ENCODE assay signal across 29 mouse cellular contexts in genomic region chr11:12411075-12411807, GRCm38 (mm10). TPM values are rescaled to one million over a fixed set of nuclear protein-coding genes. Genes with fewer than 3 reads are reported as not detected.
DNase-seq lines count a peak whose midpoint lies in the region; ATAC-seq and TF ChIP-seq lines count a peak whose summit lies in the region.
"Had no signal": no experiment of that assay in that cellular context is flagged by ENCODE, and none has a peak within 500 bp of the region (broad histone marks: within the 10 kb centered on the region; RNA-seq: fewer than 3 reads in every experiment).

No protein-coding gene starts in this region.

- no peaks in the 10 kb centered on the region; the same call in 1 of the 2 replicates for H3K4me1 ChIP-seq in kidney, adult 2 months (ENCODE audit: control insufficient read depth, insufficient read depth, low read length)
- peaks cover 3% of the 10 kb centered on the region; the same call in 1 of the 2 replicates for H3K4me1 ChIP-seq in liver, adult 2 months (ENCODE audit: control insufficient read depth, insufficient read depth, low read length)
- no peaks in the 10 kb centered on the region for H3K4me1 ChIP-seq in liver, embryonic 11.5 days (replicated peaks; ENCODE audit: control insufficient read depth, insufficient read depth, low read length)
- peaks cover 5% of the 10 kb centered on the region for H3K4me1 ChIP-seq in cortical plate, adult 2 months (ENCODE audit: control insufficient read depth, insufficient read depth, low read length)
- H3K4me1 ChIP-seq in intestine, postnatal 0 days (replicated peaks; ENCODE audit: control insufficient read depth, insufficient read depth, low read length) = no peaks in the 10 kb centered on the region
- H3K4me1 ChIP-seq: heart, embryonic 12.5 days; liver, embryonic 13.5 days had no signal

- ATAC-seq in liver, embryonic 11.5 days (replicated peaks; ENCODE audit: low FRiP score) = no peak
- peak; percentile 97 for ATAC-seq in intestine, postnatal 0 days
- ATAC-seq: activated CD4-positive, CD25-positive, alpha-beta regulatory T cell, adult 4 months; CD4-positive, CD25-positive, alpha-beta regulatory T cell, adult 4 months; forebrain, embryonic 14.5 days had no signal

- H3K4me3 ChIP-seq in kidney, adult 2 months (ENCODE audit: insufficient read depth, low read depth, low read length) = no peak overlapping the region
- no peak overlapping the region for H3K4me3 ChIP-seq in liver, adult 2 months (ENCODE audit: insufficient read depth, low read depth, low read length)
- no peak overlapping the region for H3K4me3 ChIP-seq in liver, embryonic 11.5 days (ENCODE audit: low read depth, low read length)
- no peak overlapping the region for H3K4me3 ChIP-seq in cortical plate, adult 2 months (ENCODE audit: insufficient read depth, low read length)
- no peak overlapping the region for H3K4me3 ChIP-seq in intestine, postnatal 0 days (ENCODE audit: low read depth, low read length)
- H3K4me3 ChIP-seq: gastrocnemius, adult 2 months; heart, adult 2 months; heart, embryonic 12.5 days; liver, embryonic 13.5 days had no signal

- no peaks in the 10 kb centered on the region for H3K9me3 ChIP-seq in liver, embryonic 11.5 days (ENCODE audit: control insufficient read depth, low read length)
- no peaks in the 10 kb centered on the region for H3K9me3 ChIP-seq in intestine, postnatal 0 days (ENCODE audit: control insufficient read depth)
- H3K9me3 ChIP-seq: heart, embryonic 12.5 days; liver, embryonic 13.5 days had no signal

- no peak overlapping the region for H3K4me2 ChIP-seq in liver, embryonic 11.5 days
- peak overlapping the region; percentile 43; the same call in 1 of the 2 replicates for H3K4me2 ChIP-seq in intestine, postnatal 0 days (replicated peaks; ENCODE audit: low read depth)
- H3K4me2 ChIP-seq: heart, embryonic 12.5 days; hindbrain, embryonic 14.5 days; liver, embryonic 13.5 days; lung, embryonic 14.5 days had no signal

- DNase-seq in kidney, adult 2 months = peak; percentile 46
- no peak for DNase-seq in kidney, adult 18-20 months
- DNase-seq in liver, adult 2 months (ENCODE audit: extremely low read depth, low read depth, low spot score) = peak; percentile 56
- no peak for DNase-seq in liver, embryonic 11.5 days (ENCODE audit: low spot score)
- no peak for DNase-seq in adrenal gland, adult 18-20 months (ENCODE audit: low spot score in 2 of 2)
- DNase-seq in urinary bladder, postnatal 36 days (ENCODE audit: low spot score in 2 of 2) = no peak
- DNase-seq: adrenal gland, adult 8-10 months; cerebellum, adult 8-10 months; cerebellum, postnatal 25 days; gastrocnemius, adult 2 months; gastrocnemius, postnatal 36 days; heart, adult 2 months; kidney, postnatal 10 days; layer of hippocampus, postnatal 36 days; liver, embryonic 13.5 days; lung, embryonic 14.5 days; lung, postnatal 14 days; midbrain, embryonic 14.5 days; retina, postnatal 1 day; thymus, postnatal 4 days had no signal

- no peak for TF ChIP-seq CTCF in kidney, adult 2 months (conservative IDR thresholded peaks at IDR 0.05; ENCODE audit: insufficient read depth, insufficient read length, low read depth, low read length)
- TF ChIP-seq CTCF in liver, adult 2 months (IDR thresholded peaks at IDR 0.05; ENCODE audit: low read depth, low read length) = no peak
- no peak for TF ChIP-seq CTCF in cortical plate, adult 2 months (IDR thresholded peaks at IDR 0.05; ENCODE audit: extremely low read depth, insufficient read depth, low read length)
- TF ChIP-seq CTCF in intestine, postnatal 0 days (IDR thresholded peaks at IDR 0.05; ENCODE audit: low read depth) = no peak

- no peaks in the 10 kb centered on the region for H3K36me3 ChIP-seq in kidney, adult 2 months (ENCODE audit: control insufficient read depth, insufficient read depth, low read length)
- H3K36me3 ChIP-seq in liver, adult 2 months (ENCODE audit: control insufficient read depth, insufficient read depth, low read length) = no peaks in the 10 kb centered on the region
- no peaks in the 10 kb centered on the region for H3K36me3 ChIP-seq in liver, embryonic 11.5 days (ENCODE audit: control insufficient read depth, insufficient read depth, low read length)
- H3K36me3 ChIP-seq in intestine, postnatal 0 days (ENCODE audit: control insufficient read depth, insufficient read depth) = no peaks in the 10 kb centered on the region
- H3K36me3 ChIP-seq: heart, embryonic 12.5 days; liver, embryonic 13.5 days had no signal

- H3K79me2 ChIP-seq in liver, adult 2 months (ENCODE audit: control insufficient read depth, insufficient read depth, low read length) = peaks cover 4% of the 10 kb centered on the region; the same call in 1 of the 2 replicates

- 67% methylated on average over 4 of the region's 4 CpGs for WGBS in kidney, adult 2 months
- WGBS in liver, adult 2 months = 58% methylated on average over 4 of the region's 4 CpGs
- WGBS in liver, embryonic 11.5 days = 84% methylated on average over 4 of the region's 4 CpGs
- WGBS in intestine, postnatal 0 days = 59% methylated on average over 4 of the region's 4 CpGs

- no peak overlapping the region; the same call in 1 of the 2 replicates for H3K27ac ChIP-seq in kidney, adult 2 months (ENCODE audit: insufficient read depth, low read depth, low read length)
- H3K27ac ChIP-seq in liver, adult 2 months (replicated peaks; ENCODE audit: insufficient read depth, low read depth, low read length) = no peak overlapping the region
- H3K27ac ChIP-seq in liver, embryonic 11.5 days (ENCODE audit: low read depth, low read length) = no peak overlapping the region
- peak overlapping the region; percentile 53; the same call in 1 of the 2 replicates for H3K27ac ChIP-seq in cortical plate, adult 2 months (ENCODE audit: insufficient read depth, low read length)
- H3K27ac ChIP-seq in intestine, postnatal 0 days (ENCODE audit: low read depth, low read length) = peak overlapping the region; percentile 77
- H3K27ac ChIP-seq: gastrocnemius, adult 2 months; heart, adult 2 months; hindbrain, embryonic 14.5 days; liver, embryonic 13.5 days had no signal

- H3K9ac ChIP-seq in liver, adult 2 months (ENCODE audit: low read depth, low read length) = no peak overlapping the region
- no peak overlapping the region for H3K9ac ChIP-seq in liver, embryonic 11.5 days (ENCODE audit: low read depth, low read length)
- H3K9ac ChIP-seq in intestine, postnatal 0 days (ENCODE audit: low read depth, low read length) = no peak overlapping the region
- H3K9ac ChIP-seq: heart, embryonic 12.5 days; hindbrain, embryonic 14.5 days; liver, embryonic 13.5 days; lung, embryonic 14.5 days had no signal

- TF ChIP-seq POLR2A in kidney, adult 2 months (IDR thresholded peaks at IDR 0.05; ENCODE audit: low read depth, low read length) = no peak
- no peak for TF ChIP-seq POLR2A in liver, adult 2 months (IDR thresholded peaks at IDR 0.05; ENCODE audit: extremely low read depth, insufficient read depth, low read length)
- TF ChIP-seq POLR2A in cortical plate, adult 2 months (IDR thresholded peaks at IDR 0.05; ENCODE audit: extremely low read depth, insufficient read depth, low read length) = no peak

- H3K27me3 ChIP-seq in kidney, adult 2 months (replicated peaks; ENCODE audit: control insufficient read depth, insufficient read depth, low read length) = no peaks in the 10 kb centered on the region
- no peaks in the 10 kb centered on the region for H3K27me3 ChIP-seq in liver, adult 2 months (ENCODE audit: control insufficient read depth, insufficient read depth, low read length)
- H3K27me3 ChIP-seq in liver, embryonic 11.5 days (replicated peaks; ENCODE audit: control insufficient read depth, insufficient read depth, low read length) = no peaks in the 10 kb centered on the region
- no peaks in the 10 kb centered on the region for H3K27me3 ChIP-seq in intestine, postnatal 0 days (replicated peaks; ENCODE audit: control insufficient read depth, insufficient read depth, low read length)
- H3K27me3 ChIP-seq: heart, embryonic 12.5 days; liver, embryonic 13.5 days had no signal

RNA-seq across cellular contexts. Expression of gene Cobl, which starts 53.5 kb away (rescaled TPM):
- polyA plus RNA-seq in kidney, adult 2 months (2012; rRNA removed) = 15.1 and 18.0 TPM in 2 replicates
- total RNA-seq in liver, adult 2 months (2014; rRNA removed) = 5.7 and 9.0 TPM in 2 replicates
- polyA plus RNA-seq in liver, adult 2 months (2012; rRNA removed) = 3.4 and 4.2 TPM in 2 replicates
- 7.2 and 8.2 TPM in 2 replicates for polyA plus RNA-seq in liver, embryonic 11.5 days (2014; fragmentation: Nextera tagmentation; extraction: Ambion mirVana)
- polyA plus RNA-seq in cortical plate, adult 2 months (2012; rRNA removed) = 50.5 and 51.6 TPM in 2 replicates
- 6.3 and 8.5 TPM in 2 replicates for polyA plus RNA-seq in intestine, postnatal 0 days (2015; fragmentation: Nextera tagmentation; extraction: Ambion mirVana)
- 1 to 10 TPM; 2.3 to 3.5 TPM for total RNA-seq in adrenal gland, adult 18-20 months (2021)
- total RNA-seq: hematopoietic stem cell, adult 5-6 weeks; monocyte, adult 5-6 weeks had no signal
- polyA plus RNA-seq: activated CD4-positive, CD25-positive, alpha-beta regulatory T cell, adult 4 months had no signal

Comparison
In these comparisons a context has a peak if more than half of its experiments do, and no peak if none do; other contexts are left out.
1. DNase-seq: peak in kidney, adult 2 months (single experiment) and liver, adult 2 months (single experiment); none in kidney, adult 18-20 months (single experiment), liver, embryonic 11.5 days (single experiment), adrenal gland, adult 18-20 months (0 of 2) and urinary bladder, postnatal 36 days (0 of 2).
2. H3K27ac ChIP-seq: peak in cortical plate, adult 2 months (single experiment) and intestine, postnatal 0 days (single experiment); none in kidney, adult 2 months (single experiment), liver, adult 2 months (single experiment) and liver, embryonic 11.5 days (single experiment).